Mouse (Mus musculus): ENCODE measurements at regions not wholly inside any gene's neighbourhood (a gene's known extent, or its start where the extent isn't known, plus 50 kb on each side); places are given as distances from the start of the nearest gene placed in this dataset.

- Histone ChIP-seq H3K9me3 (replicated peaks; ENCODE audit: low read length) (peaks cover 13% of the 10 kb centered on the region), H3K4me1 (ENCODE audit: control insufficient read depth in 1 of 2, insufficient read depth in 2 of 2) (peaks cover 0 to 7% of the 10 kb centered on the region in 2 experiments; a peak in 1 of 4 replicates), H3K79me2 (replicated peaks; ENCODE audit: control insufficient read depth, extremely low read depth, insufficient read depth, poor library complexity, severe bottlenecking) (no peaks in the 10 kb centered on the region), H3K4me3 (replicated peaks in 1 of 3; ENCODE audit: low read depth in 2 of 3, low read length in 2 of 3, poor library complexity in 1 of 3) (no peak overlapping the region), H3K27ac (ENCODE audit: insufficient read depth, low read depth) (no peak overlapping the region), H3K4me2 (ENCODE audit: insufficient read depth, low read depth, poor library complexity, severe bottlenecking) (no peak overlapping the region), H3K36me3 (replicated peaks in 1 of 2; ENCODE audit: control insufficient read depth in 1 of 2, insufficient read depth in 1 of 2, low read length in 1 of 2) (no peaks in the 10 kb centered on the region), H3K27me3 (replicated peaks) (peaks cover 60% of the 10 kb centered on the region), H3K9ac (ENCODE audit: insufficient read depth, low read depth) (no peak overlapping the region)
- DNase-seq (ENCODE audit: extremely low read depth): no peak
- in situ Hi-C loops (cut with MboI; ENCODE audit: low pct_ligation_motif_present, low pct_unique_long_range_greater_than_20kb, low sequenced_read_pairs) (loop anchor here (5.0 to 10.0 kb wide), 2 partner anchors 200 to 508 kb away; no protein-coding TSS in a partner anchor), dilution Hi-C loops (cut with MboI; ENCODE audit: extremely low pct_ligation_motif_present, extremely low pct_unique_long_range_greater_than_20kb, low sequenced_read_pairs) (no loop called here)
- TF ChIP-seq CHD2 (IDR thresholded peaks at IDR 0.05; ENCODE audit: low read length) (no peak), TCF12 (IDR thresholded peaks at IDR 0.05; ENCODE audit: low read depth, low read length) (no peak), CTCF (conservative IDR thresholded peaks at IDR 0.05 in 1 of 2, IDR thresholded peaks at IDR 0.05 in 1 of 2; ENCODE audit: low read depth in 2 of 2, low read length in 2 of 2) (no peak), ZKSCAN1 (IDR thresholded peaks at IDR 0.05; ENCODE audit: borderline replicate concordance, low read depth, low read length) (no peak), TBP (conservative IDR thresholded peaks at IDR 0.05; ENCODE audit: low read depth, low read length) (no peak), JUND (conservative IDR thresholded peaks at IDR 0.05; ENCODE audit: low read depth, low read length) (no peak), NRF1 (IDR thresholded peaks at IDR 0.05; ENCODE audit: low read depth, low read length) (no peak)
These were observed 363.1 kb downstream of the Ptpru start for GRCm38 (mm10) chr4:131475023-131475422.

GRCm38 (mm10) chr4:131478923-131479322, 359.2 kb downstream of the Ptpru start:
- Histone ChIP-seq H3K9ac (ENCODE audit: insufficient read depth, low read depth) (no peak overlapping the region), H3K9me3 (replicated peaks; ENCODE audit: low read length) (peaks cover 2% of the 10 kb centered on the region), H3K4me3 (replicated peaks in 1 of 3; ENCODE audit: low read depth in 2 of 3, low read length in 2 of 3, poor library complexity in 1 of 3) (no peak overlapping the region), H3K27ac (ENCODE audit: insufficient read depth, low read depth) (no peak overlapping the region), H3K4me2 (ENCODE audit: insufficient read depth, low read depth, poor library complexity, severe bottlenecking) (no peak overlapping the region), H3K36me3 (replicated peaks in 1 of 2; ENCODE audit: control insufficient read depth in 1 of 2, insufficient read depth in 1 of 2, low read length in 1 of 2) (no peaks in the 10 kb centered on the region), H3K4me1 (ENCODE audit: control insufficient read depth in 1 of 2, insufficient read depth in 2 of 2) (peaks cover 0 to 7% of the 10 kb centered on the region in 2 experiments; a peak in 1 of 4 replicates), H3K79me2 (replicated peaks; ENCODE audit: control insufficient read depth, extremely low read depth, insufficient read depth, poor library complexity, severe bottlenecking) (no peaks in the 10 kb centered on the region), H3K27me3 (replicated peaks) (peaks cover 79% of the 10 kb centered on the region)
- dilution Hi-C loops (cut with MboI; ENCODE audit: extremely low pct_ligation_motif_present, extremely low pct_unique_long_range_greater_than_20kb, low sequenced_read_pairs): no loop called here
- in situ Hi-C loops (cut with MboI; ENCODE audit: low pct_ligation_motif_present, low pct_unique_long_range_greater_than_20kb, low sequenced_read_pairs): loop anchor here (5.0 to 10.0 kb wide), 2 partner anchors 204 to 512 kb away; no protein-coding TSS in a partner anchor
- TF ChIP-seq MXI1 (IDR thresholded peaks at IDR 0.05; ENCODE audit: low read depth, low read length) (no peak), GABPA (IDR thresholded peaks at IDR 0.05; ENCODE audit: insufficient replicate concordance, low read depth, low read length) (no peak), UBTF (IDR thresholded peaks at IDR 0.05; ENCODE audit: low read depth, low read length) (no peak), HCFC1 (IDR thresholded peaks at IDR 0.05; ENCODE audit: low read depth, low read length) (no peak), CTCF (conservative IDR thresholded peaks at IDR 0.05 in 1 of 2, IDR thresholded peaks at IDR 0.05 in 1 of 2; ENCODE audit: low read depth in 2 of 2, low read length in 2 of 2) (peak in 1 of 2 experiments; percentile 35; a peak in 2 of 4 replicates), TBP (conservative IDR thresholded peaks at IDR 0.05; ENCODE audit: low read depth, low read length) (no peak), MYC (IDR thresholded peaks at IDR 0.05; ENCODE audit: low read depth, low read length) (no peak), POLR2AphosphoS2 (IDR thresholded peaks at IDR 0.05; ENCODE audit: low read depth, low read length) (no peak), MEF2A (IDR thresholded peaks at IDR 0.05; ENCODE audit: borderline replicate concordance, low read depth, low read length) (no peak), RAD21 (IDR thresholded peaks at IDR 0.05; ENCODE audit: low read depth, low read length) (peak; percentile 36), SMC3 (IDR thresholded peaks at IDR 0.05; ENCODE audit: low read depth, low read length) (peak; percentile 38), POLR2A (IDR thresholded peaks at IDR 0.05; ENCODE audit: low read depth, low read length) (no peak), NRF1 (IDR thresholded peaks at IDR 0.05; ENCODE audit: low read depth, low read length) (no peak)
- DNase-seq (ENCODE audit: extremely low read depth): no peak

All from CH12.LX (cell line).